Mouse (Mus musculus): Measurements from ENCODE around the gene Cend1.

Cend1 gene

DNA sequence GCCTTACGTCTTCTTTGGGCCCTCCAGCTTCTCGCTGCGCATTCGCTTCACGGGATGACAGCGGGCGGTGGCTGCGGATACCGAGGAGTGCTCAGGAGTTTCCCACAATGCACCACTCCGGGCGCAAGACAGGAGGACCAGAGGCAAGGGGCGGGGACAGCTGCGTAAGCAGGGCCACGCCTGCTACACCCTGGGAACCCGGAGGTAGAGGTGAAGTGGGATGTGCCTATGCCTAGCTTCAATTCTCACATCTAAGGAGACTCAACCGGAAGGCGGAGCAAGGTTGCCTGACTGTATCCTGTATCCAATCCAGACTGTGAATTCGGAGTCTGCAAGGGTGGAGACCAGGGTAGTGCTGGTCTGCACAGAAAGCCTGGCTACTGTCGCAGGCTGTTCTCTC lies at the start of gene Cend1:
TSS of gene Cend1 (minus strand) at position 182 of the 400 bp plus-strand sequence.
- DNase-seq: no peak

DNA sequence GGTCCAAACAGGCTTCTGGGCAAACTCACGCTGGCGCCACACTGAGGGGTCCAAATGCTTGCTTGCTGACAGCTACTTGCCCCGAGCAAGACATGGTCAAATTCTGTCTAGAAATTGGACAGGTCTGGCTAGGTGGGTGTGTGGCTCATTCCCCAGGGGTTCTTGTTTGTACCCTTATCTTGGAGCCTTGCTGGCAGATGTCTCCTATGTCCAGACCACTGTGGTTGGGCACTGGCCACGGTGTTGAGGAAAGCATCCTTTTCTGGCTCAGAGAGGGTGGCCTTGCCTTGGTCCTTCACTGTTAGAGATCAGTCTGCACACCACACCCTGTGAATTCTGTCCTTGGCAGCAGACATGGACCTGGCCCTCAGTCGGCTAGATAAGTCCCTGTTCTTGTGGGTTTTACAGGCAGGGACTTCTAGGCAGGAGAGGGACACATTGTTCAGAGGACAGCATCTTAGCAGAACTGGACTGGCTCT lies 49.0 kb upstream of the Cend1 start:
- DNase-seq: no peak

DNA sequence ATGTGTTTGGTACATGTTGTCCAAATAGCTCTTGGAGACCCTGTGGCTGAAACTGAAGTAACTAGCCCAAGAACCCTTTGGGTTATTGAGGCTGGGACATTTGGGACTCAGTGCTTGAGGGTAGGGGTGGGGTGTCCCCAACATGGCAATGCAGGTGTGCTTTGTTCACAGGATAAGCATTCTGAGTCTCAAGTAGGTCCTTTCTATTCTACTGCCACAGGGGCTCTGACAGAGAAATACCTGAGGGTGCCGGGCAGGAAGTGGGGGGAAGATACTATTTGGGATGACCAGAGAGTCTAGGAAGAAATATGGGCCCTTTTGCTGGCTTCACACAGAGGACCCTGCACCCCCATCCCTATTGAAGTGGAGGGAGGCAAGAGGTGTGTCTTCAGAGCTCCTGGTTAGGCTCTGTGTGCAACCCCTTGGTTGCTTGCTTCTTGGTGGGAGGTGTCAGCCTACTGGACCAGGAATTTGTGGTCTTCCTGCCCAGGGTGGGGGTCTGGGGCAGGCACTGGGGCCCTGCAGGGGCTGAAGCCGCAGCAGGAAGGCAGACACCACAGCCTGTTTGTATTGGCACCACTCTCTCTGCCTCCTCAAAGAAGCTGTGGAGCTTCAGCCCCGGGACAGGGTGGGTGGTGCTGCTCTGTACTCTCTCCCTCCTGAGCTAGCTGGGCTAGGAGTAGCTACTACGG lies 48.4 kb upstream of the Cend1 start:
- DNase-seq: peak in 1 of 2 experiments; percentile 35

DNA sequence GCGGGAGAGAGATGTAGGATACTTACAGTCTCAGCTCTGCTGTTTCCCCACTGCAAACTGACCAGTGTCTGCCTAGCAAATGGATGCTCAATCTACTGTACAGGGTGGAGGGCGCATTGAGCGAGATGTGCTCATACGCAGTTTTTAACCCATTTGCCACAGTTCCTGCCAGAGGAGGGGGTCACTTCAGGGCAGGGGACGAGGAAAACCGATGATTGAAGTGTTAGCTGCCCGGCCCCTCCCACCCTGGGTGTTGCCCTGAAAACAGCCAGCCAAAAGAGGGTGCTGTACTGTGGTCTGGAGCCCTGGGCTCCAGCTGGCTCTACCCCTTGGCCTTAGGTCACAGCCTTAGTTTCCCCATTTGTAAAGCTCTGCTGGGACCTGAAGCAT lies 47.7 kb upstream of the Cend1 start:
- DNase-seq: no peak

DNA sequence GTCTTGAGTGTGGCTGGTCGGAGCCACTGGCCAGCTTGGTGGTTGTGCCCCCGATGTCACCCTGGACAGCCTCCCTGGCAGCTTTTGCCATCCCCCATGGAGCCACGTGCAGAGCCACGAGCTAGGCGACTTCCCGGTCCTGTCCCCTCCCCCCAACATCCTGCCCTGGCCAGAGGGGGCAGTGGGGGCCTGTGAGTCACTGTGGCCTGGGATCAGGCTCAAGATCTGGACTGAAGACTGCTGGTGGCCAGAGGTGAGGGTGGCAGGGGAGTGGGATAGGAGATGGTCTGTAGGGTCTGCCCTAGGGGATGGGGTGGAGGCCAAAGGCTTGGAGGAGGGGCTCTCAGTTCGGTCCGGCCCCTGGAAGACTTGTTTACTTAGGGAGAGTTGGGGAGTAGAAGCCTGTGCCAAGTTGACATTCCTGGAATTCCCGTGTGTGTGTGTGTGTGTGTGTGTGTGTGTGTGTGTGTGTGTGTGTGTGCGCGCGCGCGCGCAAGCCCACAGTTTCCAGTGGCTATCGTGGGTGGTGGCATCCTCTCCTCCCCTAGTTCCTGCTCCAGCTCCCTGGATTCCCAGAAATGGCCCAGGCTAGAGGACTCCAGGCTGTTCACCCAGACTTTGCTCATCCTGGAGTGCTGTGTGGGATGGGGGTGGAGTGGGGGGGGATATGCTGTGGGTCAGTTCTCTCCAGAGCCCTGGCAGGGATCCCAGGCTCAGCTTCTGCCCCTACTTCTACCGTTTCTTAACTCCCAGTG lies 47.1 kb upstream of the Cend1 start:
- peak; percentile 93 to 94 for DNase-seq

DNA sequence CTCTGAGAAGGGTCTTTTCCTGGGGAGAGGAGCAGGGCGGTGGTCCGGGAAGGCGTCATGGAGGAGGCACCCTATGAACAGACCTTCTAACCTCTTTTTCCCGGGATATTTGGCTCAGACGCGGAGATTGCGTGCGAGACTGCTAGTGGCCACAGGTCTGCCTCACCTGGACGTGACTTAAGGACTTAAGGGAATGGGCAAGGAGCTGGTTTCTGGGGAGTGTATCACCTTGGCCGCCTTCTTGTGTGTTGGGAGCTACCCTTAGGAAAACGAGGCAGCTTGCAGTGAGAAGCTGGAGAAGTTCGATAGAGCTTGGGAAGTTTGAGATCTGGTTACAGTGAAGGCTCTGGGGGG lies 46.5 kb upstream of the Cend1 start:
- no peak for DNase-seq

DNA sequence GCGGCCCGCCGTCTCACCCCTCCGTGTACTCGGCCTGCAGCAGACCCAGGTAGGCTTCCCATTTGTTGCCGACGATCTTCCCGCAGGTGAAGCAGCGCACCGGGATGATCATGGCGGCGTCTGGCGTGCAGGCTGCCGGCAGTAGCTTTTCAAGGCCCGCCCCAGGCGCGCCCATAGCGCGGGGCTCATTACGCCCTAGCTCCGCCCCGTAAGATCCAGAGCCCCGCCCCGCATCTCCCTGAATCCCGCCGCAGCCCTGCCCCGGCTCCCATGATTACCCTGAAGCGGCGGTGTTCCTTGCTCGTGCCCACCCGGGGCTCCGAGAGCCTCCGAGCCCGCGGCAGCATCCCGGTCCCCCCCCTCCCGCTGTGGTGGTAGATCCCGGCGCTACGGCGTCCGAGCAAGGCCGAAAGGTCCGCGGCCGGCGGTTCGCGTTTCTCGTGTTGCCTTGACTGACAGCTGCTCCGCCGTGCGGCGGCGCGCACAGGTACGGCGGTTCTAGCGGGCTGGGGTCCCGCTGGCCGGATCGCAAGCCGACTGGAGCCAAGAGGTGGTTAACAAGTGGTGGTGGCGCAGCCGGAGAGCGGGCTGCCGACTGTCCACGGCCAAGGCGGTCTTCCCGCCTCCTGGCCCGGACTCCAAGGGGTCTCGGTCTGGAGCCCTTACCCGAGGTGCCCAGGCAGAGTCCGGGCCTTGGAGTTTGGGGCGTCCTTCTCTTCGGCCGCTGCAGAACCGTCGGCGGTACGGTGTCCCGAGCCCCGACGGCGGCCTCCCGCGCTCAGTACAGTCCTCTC lies 45.9 kb upstream of the Cend1 start, which contains the start of the genes Polr2l and Tspan4:
TSS of gene Polr2l (minus strand) at position 122 of the 794 bp plus-strand sequence.
TSS of gene Tspan4 (plus strand) at position 230 of the 794 bp plus-strand sequence.
- DNase-seq: peak; percentile 80 to 87

DNA sequence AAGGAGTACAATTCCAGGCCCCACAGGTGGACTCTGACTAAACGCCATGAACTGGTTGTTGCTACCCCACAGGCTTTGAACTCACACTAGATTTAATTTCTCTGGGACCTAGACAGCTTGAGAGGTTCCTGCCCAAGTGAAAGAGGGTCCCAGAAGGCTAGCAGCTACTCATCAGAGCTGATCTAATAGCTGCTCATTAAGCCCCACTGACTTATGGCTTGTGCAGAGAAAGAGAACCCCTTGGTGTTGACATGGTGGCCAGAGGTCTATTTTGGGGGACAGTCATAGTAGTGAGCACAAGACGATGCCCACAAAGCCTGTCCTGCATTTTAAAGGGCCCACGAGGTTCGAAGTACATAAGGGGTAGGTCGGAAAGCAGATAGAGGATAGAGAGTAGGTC lies 44.9 kb upstream of the Cend1 start:
- DNase-seq: no peak

DNA sequence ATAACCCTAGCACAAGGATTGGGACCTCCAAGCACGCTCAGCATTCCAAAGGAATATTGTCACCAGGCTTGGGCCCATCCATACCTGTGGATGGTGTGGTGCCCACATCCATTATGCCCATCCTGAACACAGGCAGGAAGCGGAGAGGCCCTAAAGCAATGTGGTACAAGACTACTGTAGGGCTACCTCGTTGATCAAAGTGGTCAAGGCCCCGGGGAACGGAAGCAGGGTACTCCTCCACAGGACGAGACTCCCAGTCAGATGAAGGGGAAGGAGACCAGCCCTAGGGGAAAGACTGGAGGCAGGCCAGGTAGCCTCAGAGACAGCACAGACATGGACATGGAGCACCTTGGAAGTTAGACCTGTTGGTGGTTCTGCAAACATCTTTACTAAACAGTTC lies 43.5 kb upstream of the Cend1 start:
- no peak for DNase-seq

DNA sequence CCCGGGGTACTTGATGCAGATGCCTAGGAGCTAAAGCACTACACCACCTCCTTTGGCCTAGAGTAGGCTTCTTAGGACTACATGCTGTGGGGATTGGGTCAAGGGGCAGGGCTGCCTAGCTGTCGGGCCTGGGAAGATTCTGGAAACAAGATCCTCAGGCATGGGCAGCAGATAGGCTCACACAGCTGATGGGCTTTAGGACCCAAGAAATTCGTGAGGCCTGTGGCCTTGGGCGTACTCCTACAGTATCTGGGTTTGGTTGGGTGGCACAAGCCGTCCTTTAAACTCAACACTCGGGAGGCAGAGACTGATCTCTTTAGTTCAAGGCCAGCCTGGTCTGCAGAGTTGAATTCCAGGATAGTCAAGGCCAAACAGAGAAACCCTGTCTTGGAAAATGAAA lies 42.9 kb upstream of the Cend1 start:
- no peak for DNase-seq

DNA sequence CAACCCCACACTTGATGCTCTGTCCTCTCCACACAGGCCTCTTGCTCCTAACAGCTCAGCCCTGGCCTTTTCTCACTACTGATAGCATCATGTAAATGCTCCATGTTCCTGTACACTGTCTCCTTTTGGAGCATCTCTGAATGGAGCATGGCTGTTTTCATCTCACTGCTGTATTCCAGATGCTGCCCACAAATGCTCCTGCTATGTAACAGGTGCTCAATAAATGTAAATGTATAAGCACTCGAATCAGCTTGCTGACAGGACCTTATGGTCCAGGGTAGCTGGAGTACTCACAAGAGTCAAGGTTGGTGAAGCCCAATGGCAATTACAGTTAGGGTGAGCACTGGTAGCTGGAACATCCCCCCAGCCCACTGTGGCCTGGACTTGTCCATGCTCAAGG lies 41.9 kb upstream of the Cend1 start:
- DNase-seq: no peak

DNA sequence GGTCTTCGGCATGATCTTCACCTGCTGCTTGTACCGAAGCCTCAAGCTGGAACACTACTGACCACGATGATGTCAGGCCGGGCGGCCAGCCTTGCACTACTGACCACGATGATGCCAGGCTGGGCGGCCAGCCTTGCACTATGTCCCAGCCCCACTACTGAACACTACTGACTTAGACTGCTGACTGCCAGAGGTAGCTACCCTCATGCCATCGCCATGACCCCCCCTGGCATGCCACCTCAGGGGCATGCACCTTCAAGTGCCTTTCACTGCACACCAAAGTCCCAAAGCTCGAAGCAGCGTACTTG lies 41.3 kb upstream of the Cend1 start:
- no peak for DNase-seq

DNA sequence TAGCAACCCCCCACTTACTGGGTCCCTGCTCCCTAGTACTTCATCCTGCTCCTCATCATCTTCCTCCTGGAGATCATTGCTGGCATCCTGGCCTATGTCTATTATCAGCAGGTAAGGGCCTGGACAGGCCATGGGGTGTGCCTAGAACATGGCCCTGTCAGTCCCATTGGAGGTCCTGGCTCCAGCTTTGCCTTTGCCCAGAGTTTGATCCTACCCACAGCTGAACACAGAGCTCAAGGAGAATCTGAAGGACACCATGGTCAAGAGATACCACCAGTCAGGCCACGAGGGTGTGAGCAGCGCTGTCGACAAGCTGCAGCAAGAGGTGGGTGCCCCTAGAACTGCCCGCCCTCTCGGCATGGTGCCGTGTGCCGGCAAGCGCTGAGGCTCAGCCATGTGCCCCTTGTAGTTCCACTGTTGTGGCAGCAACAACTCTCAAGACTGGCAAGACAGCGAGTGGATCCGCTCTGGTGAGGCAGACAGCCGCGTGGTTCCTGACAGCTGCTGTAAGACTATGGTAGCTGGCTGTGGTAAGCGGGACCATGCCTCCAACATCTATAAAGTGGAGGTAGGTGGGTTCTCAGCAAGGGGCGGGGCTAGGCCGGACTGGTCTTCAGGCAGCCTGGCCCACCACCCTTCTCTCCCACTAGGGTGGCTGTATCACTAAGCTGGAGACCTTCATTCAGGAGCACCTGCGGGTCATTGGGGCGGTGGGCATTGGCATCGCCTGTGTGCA lies 40.8 kb upstream of the Cend1 start:
- DNase-seq: peak in 1 of 2 experiments; percentile 20

DNA sequence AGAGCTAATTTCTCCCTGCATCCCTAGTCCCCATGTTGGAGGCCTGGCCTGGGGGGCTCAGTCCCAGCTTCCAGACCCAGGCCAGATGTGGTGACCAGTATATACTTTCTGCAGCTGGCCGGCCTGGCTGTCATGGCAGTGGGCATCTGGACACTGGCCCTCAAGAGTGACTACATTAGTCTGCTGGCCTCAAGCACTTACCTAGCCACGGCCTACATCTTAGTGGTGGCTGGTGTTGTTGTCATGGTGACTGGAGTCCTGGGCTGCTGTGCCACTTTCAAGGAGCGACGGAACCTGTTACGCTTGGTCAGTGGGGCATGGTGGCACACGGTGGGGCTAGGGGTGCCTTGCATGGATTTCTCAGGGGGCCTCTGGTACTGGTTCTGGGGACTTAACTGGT lies 40.1 kb upstream of the Cend1 start:
- no peak for DNase-seq

DNA sequence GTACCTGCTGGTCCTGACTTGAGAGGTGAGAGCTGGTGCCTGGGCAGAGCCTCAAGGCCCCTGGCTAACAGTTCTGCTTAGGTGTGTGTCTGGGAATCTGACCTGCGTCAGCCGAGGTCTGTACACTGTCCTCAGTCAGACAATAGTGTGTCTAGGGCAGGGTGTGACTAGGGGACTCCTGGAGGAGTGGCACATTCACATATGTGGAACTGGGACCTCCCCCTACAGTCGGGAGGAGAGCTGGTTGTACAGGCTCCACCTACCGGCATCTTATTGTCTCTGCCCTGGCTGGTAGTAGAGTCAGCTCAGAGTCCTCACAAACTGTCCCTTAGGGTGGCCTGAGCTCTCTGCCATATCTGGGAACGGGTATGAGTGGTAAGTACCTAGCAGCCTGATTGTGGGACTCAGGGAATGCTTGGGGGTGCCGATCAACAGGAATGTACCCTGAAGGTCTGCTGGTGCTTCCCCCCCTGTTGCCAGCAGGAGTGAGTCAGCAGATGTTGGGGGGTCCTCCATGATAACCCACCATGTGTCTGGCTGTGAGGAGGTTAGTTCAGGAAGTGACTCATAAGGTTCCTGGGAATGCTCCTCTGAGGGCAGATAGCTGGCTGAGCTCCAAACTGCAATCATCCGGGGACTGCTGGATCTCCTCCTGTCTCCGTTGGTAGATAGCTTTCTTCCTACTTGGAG lies 39.4 kb upstream of the Cend1 start:
- peak; percentile 71 to 75 for DNase-seq

DNA sequence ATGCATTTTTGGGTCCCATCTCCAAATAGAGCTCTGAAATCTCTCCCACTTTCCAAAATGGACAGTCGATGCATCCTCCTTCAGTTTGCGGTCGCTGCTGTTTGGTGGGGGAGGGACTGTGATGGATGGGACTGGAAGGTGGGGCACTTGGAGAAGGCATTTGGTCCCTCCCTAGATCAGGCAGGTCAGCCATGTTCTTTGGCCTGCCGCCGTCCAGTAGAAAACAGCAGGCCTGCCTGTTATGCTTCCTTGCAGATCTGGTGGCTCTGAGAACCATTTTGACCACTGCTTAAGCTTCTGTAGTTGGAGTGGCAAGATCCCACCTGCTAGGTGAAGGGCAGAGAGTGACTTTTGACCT lies 38.9 kb upstream of the Cend1 start:
- no peak for DNase-seq

DNA sequence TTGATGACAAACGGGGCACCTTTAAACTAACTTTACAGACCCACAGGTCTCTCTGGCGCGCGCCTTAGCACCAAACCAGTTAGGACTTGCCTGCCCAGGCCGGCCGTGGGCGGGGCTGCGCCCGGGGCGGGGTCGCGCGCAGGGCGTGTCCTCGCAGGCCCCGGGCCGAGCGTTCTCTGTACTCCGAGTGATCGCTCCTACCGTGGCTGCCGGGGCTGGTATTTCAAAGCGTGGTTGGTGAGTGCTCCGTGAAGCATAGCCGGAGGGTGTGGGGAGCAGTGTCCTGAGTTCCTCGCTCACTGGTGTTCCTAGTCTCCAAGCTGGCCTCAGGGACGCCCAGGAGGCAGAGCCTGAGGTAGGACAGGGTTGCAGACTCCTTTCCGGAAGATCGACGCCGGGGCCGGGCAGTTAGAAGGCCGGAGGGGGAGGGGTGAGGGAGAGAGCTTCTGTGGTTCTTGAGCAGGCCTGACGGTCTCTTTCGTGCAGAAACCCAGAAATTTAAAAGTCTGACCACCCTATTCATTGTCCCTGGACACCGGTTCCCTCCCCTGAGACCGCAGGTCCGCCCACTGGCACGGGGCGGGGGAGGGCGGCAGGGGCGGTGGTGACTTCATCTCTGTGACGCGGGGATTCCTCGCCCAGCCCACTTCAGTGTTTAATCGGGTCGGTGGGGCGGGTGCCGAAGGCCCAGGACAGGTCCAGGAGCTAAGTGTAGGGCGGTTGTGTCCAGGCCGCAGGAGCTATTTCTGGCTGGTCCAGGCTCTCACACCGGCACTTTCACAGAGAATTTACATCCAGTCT lies 38.1 kb upstream of the Cend1 start, which contains the start of gene Cd151:
TSS of gene Cd151 (plus strand) at position 163 of the 801 bp plus-strand sequence.
- DNase-seq: peak; percentile 93

DNA sequence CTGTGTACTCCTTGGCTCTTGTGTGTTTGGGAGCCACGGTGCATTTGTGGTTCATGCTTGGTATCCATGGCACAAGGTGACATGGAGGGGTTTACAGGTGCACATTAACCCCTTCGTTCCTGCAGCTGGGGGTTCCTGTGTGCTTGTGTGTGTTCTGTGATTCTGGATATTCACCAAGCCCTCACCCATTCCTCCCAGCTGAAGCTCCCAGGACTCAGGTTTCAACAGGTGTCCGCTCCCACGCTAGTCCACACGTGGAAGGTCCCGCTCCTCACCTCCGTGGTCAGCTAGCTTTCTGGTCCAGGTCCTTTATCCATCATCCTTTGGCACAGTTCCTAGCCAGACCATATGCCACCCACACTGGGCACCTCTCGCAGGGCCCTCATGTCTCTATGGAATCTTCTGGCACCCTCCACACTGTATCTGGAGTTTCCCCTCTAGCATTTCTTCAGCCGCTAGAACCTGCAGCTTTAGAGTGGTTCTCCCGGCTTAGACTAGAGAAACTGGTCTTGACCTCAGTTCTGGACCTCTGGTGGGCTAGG lies 37.4 kb upstream of the Cend1 start:
- no peak for DNase-seq

DNA sequence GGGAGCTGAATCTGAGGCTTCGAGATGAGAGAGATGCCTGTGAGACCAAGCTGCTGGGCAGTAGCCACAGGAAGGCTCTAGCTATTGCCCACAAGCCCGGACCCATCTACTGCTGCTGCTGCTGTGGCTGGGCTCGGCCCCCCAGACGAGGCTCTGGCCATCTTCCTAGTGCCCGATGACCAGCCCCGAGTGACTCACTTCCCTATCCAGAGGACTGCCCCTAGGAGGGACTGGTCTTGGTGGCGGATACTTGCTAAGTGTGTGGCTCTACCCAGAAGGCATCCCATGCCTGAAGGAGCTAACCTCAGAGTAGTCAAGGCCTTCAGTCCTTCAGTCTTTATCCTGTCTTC lies 36.7 kb upstream of the Cend1 start:
- DNase-seq: no peak

DNA sequence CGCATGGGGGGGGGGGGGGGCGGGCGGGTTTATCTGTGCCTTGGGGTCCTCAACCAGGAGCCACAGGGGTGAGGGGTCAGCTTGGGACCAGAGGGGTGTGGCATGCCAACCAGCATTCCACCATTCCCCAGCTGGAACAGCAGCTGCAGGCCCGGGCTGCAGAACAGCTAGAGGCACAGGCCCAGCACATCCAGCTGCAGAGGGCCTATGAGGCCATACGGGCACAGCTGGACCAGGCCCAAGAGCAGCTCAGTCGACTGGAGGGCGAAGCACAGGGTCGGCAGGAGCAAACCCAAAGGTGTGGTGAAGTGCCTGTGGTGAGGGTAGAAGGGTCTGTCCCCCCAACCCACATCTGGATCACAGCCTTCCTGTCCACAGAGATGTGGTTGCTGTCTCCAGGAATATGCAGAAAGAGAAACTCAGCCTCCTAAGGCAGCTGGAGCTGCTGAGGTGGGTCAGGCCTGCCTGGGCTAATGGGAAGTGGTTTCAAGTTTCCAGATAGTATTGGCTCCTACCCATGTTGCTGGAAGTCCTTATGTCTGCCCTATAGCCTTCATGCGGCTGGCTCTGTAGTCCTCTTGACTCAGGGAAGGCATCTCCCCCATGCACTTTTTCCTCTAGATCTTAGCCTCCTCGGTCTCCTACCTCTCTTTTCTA lies 36.2 kb upstream of the Cend1 start:
- DNase-seq: no peak

Measured in kidney, adult 8-10 months (tissue).